Mouse (Mus musculus) CH12.LX (cell line): Measurements from ENCODE around the gene Srp68.

Experiments used
- CHD2 ChIP-seq: IDR thresholded peaks from 2 replicates; pipeline ENCODE4 v1.6.1; 2011; ENCODE audit warnings: low read length, improper control_type of control experiment
- POLR2A ChIP-seq: IDR thresholded peaks from 2 replicates; pipeline ENCODE4 v1.6.1; 2011; ENCODE audit warnings: low read depth, mild to moderate bottlenecking, improper control_type of control experiment, low read length

DNA sequence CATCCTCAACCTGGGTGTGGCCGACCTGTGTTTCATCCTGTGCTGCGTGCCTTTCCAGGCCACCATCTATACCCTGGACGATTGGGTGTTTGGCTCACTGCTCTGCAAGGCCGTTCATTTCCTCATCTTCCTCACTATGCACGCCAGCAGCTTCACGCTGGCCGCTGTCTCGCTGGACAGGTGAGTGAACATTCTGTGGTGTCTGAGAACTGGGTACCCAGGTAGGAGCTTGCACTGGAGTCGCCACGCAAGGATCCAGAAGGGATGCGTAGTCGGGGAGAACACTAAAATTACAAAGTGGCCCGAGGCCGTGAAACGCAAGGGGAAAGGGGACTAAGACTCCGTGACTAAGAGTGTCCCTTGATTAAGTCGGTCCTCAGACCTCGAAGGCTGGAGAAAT, 7.7 kb upstream of the Srp68 start:
- TF ChIP-seq CHD2 = no peak
- TF ChIP-seq POLR2A = no peak
